Mouse (Mus musculus) lung, postnatal 0 days (tissue): ENCODE results near the gene Slc16a6.

Experiments
- CTCF ChIP-seq: IDR thresholded peaks from 2 replicates; pipeline ENCODE4 v1.5.1; 2016; ENCODE audit warnings: antibody characterized with exemption, mild to moderate bottlenecking
- EP300 ChIP-seq: IDR thresholded peaks from 2 replicates; pipeline ENCODE4 v1.6.1; 2016; ENCODE audit warnings: antibody characterized with exemption, mild to moderate bottlenecking, control low read depth

DNA sequence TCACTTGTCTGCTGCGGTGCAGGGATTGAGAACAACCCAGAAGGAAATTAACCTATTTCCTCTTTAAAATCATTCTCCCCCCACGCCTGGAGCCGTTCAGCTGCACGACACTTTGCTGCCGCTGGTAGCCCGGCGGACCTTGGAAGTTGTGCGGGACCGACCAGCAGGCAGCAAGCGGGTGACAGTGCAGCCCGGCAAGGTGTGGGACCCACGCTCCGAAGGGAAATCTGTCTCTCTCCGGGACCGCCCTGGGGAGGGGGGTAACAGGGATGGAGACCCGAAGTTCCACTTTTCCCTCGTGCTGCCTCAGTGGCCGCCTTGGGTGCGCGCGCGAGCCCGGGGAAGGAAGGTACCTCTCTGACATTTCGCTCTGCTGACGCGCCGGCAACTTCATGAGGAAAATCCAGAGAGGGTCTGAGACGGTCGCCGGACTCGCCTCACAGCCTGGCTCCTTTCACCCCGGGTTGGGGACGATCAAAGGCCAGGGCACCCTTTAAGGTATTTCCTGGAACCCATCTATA is 1.2 kb downstream of the Slc16a6 start:
- TF ChIP-seq CTCF: no peak; the same call in 1 of the 2 replicates
- TF ChIP-seq EP300: no peak
